In the genomic region with DNA sequence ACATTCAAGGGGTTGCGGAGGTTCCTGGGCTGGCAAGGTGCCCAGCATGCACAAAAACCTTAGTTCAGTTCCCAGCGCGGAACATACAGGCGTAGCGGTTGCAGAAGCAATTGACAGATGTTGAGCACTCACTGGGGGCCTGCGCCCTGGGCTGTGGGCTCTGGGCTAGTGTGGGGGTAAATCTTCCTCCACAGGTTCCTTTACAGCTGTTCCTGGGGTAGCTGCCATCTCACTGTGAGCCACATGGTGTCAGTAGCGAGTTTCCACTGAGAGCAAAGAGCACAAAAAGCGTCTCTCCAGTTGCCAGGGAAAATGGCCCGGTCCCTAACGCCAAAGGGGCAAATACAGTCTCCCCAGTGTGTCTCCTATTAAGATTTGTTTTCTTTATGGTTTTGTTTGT, we compare ENCODE assay signal across 7 mouse cellular contexts. TPM values are rescaled to one million over a fixed set of nuclear protein-coding genes. Genes with fewer than 3 reads are reported as not detected.
DNase-seq lines count a peak whose midpoint lies in the region; ATAC-seq and TF ChIP-seq lines count a peak whose summit lies in the region.

No protein-coding gene starts in this region.

- WGBS in cerebellum, adult 2 months, result 2% methylated on average over 10 of the region's 10 CpGs

- peak; percentile 74 for DNase-seq in WW6 (ENCODE audit: low read depth, low spot score)
- DNase-seq in cerebellum, adult 2 months, result peak; percentile 84 to 91
- peak; percentile 73 to 81 for DNase-seq in frontal cortex, postnatal 10 days (ENCODE audit: low spot score in 2 of 2)
- DNase-seq in hindlimb bud, embryonic 11.5 days (ENCODE audit: extremely low spot score, low read depth, low spot score), result peak; percentile 83
- peak; percentile 82 to 93 for DNase-seq in left cerebral cortex, postnatal 25 days (ENCODE audit: low spot score in 2 of 2)
- peak; percentile 53 to 61 for DNase-seq in spleen, postnatal 14 days (ENCODE audit: low spot score in 2 of 2)

- peaks cover 18% of the 10 kb centered on the region for H3K4me1 ChIP-seq in cerebellum, adult 2 months (ENCODE audit: control insufficient read depth, insufficient read depth, low read length)

- TF ChIP-seq CTCF in cerebellum, adult 2 months (IDR thresholded peaks at IDR 0.05; ENCODE audit: borderline replicate concordance, insufficient read depth, low read depth, low read length), result peak; percentile 98

- TF ChIP-seq POLR2A in cerebellum, adult 2 months (IDR thresholded peaks at IDR 0.05; ENCODE audit: borderline replicate concordance, insufficient read depth, low read length), result no peak

- H3K4me3 ChIP-seq in cerebellum, adult 2 months (replicated peaks; ENCODE audit: insufficient read depth, low read depth, low read length), result no peak overlapping the region

- intact Hi-C loops in left cerebral cortex, postnatal 25 days (cut with DNase I), result loop anchor here (1.0 to 5.0 kb wide), 3 partner anchors 41 to 151 kb away; no protein-coding TSS in a partner anchor

- H3K27ac ChIP-seq in cerebellum, adult 2 months (ENCODE audit: insufficient read depth, low read length), result no peak overlapping the region

- H3K27me3 ChIP-seq in cerebellum, adult 2 months (ENCODE audit: control insufficient read depth, insufficient read depth, low read length), result no peaks in the 10 kb centered on the region

- peak; percentile 36; the same call in 1 of the 2 replicates for ATAC-seq in monocyte, adult 5-6 weeks (replicated peaks; ENCODE audit: insufficient number of reproducible peaks, low FRiP score, low TSS enrichment, poor library complexity, severe bottlenecking)

RNA-seq across cellular contexts. Expression of gene Dusp3, which starts 0.8 kb away (rescaled TPM):
- polyA plus RNA-seq in cerebellum, adult 2 months (2012; rRNA removed), result 86.0 and 98.5 TPM in 2 replicates
- total RNA-seq in left cerebral cortex, postnatal 25 days (2021), result 100 to 1,000 TPM; 217 to 237 TPM
- 32.4 to 36.2 TPM (median 35.3 TPM) in 3 replicates for total RNA-seq in monocyte, adult 5-6 weeks (2017)

RNA-seq across cellular contexts. Expression of gene Cfap97d1, which starts 1.9 kb away (rescaled TPM):
- not detected in 2 replicates for polyA plus RNA-seq in cerebellum, adult 2 months (2012; rRNA removed)
- not detected for total RNA-seq in left cerebral cortex, postnatal 25 days (2021)
- total RNA-seq in monocyte, adult 5-6 weeks (2017), result 2.4 TPM in 1 of 3 replicates, not detected in the others

RNA-seq across cellular contexts. Expression of gene Sost, which starts 19.2 kb away (rescaled TPM):
- 1.4 and 1.7 TPM in 2 replicates for polyA plus RNA-seq in cerebellum, adult 2 months (2012; rRNA removed)
- not detected for total RNA-seq in left cerebral cortex, postnatal 25 days (2021)
- total RNA-seq in monocyte, adult 5-6 weeks (2017), result not detected in 3 replicates

RNA-seq across cellular contexts. Expression of gene Mpp3, which starts 42.3 kb away (rescaled TPM):
- polyA plus RNA-seq in cerebellum, adult 2 months (2012; rRNA removed), result 158 and 185 TPM in 2 replicates
- 10 to 100 TPM; 71.2 to 72.9 TPM for total RNA-seq in left cerebral cortex, postnatal 25 days (2021)
- total RNA-seq in monocyte, adult 5-6 weeks (2017), result not detected in 3 replicates

RNA-seq across cellular contexts. Expression of gene Cd300lg, which starts 55.3 kb away (rescaled TPM):
- polyA plus RNA-seq in cerebellum, adult 2 months (2012; rRNA removed), result 0.38 and 0.63 TPM in 2 replicates
- total RNA-seq in left cerebral cortex, postnatal 25 days (2021), result not detected
- 2.0 to 8.0 TPM (median 3.3 TPM) in 3 replicates for total RNA-seq in monocyte, adult 5-6 weeks (2017)
